Mouse (Mus musculus): ENCODE measurements around the gene Rel.
"Not testable (repeated sequence)": the region's sequence is repeated elsewhere in the genome, so short reads cannot be mapped to it uniquely, and the experiment has no call there.

Gene Rel

DNA sequence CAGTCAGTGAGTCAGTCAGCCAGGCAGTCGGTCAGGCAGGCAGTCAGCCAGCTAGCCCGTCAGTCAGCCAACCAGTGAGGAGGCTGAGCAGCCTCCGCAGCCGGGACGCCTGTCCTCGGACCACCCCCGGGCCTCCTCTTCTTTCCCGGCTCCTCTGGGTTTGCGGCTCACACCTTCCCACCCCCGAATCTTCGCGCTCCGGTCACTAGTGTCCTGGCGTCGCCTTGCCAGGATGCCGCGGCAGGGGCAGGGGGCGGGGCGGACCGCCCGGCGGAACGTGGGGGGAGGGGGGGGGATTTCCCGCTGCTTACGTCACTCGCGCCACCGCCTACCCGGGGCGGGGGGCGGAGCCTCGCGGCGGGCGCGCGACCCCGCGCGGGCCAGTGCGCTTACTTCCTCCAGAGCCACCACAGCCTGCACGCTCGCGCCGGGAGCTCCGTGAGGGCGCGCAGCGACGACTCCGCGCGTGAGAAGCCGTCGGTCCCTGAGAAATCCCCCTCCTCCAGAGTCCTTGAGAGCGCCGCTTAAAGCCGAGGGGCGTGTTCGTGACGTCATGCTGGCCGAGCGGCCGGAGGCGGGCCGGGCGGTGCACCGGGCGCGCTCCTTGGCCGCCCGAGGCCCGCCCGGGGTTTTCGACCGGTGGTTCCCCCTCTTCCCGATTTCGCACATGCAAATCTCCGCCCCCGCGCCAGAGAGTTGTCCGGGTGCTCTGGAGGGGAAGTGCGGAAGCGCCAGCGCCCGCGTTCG lies at the start of gene Rel:
Gene Rel (minus strand): TSS at position 211 of the 747 bp plus-strand sequence.
- peak; percentile 90 for DNase-seq (ENCODE audit: low spot score)

DNA sequence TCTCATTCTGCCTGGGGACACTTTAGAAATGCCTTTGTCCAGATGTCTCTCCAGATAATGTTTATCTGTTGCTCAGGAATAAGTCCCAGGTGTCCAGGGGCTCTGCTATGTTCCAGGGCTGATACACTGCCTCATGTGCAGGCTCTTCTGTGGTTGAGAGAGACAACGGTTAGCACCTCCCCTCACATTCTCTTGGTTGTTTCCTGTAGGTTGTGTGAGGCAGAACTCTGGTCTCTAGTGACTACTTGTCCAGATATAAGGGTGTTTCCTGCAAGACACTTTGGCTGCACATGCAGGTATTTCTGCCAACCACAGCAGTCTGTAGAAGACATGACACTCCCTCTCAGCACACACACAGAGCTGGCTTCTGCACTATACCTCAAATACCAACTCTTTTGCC lies 48.0 kb upstream of the Rel start:
- DNase-seq (ENCODE audit: low spot score): no peak

GRCm38 (mm10) chr11:23810741-23811140 lies 40.0 kb upstream of the Rel start:
- DNase-seq (ENCODE audit: low spot score): no peak

- no peak for DNase-seq (ENCODE audit: low spot score)
These were observed 34.9 kb upstream of the Rel start for GRCm38 (mm10) chr11:23805716-23806115.

- no peak for DNase-seq (ENCODE audit: low spot score)
These were observed 32.4 kb upstream of the Rel start for GRCm38 (mm10) chr11:23803136-23803535.

DNA sequence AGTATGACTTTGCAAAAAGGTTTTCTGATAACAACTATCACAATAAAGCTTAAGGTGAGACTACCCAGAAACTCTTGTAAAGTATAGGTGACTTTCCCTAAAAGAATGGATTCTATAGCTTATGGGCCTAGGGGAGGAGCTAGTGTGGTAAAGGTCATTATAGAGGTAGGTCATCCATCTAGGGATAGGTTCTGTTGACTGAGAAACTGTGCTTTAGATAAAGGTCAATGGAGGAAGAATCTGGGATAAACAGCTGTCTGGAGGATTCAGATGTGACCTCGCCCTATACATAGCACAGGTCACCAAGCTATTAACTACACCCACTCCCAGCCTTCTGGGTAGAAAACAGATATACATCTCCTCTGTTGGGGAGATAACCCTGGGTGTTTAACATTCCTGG lies 31.5 kb upstream of the Rel start:
- DNase-seq (ENCODE audit: low spot score): no peak

DNA sequence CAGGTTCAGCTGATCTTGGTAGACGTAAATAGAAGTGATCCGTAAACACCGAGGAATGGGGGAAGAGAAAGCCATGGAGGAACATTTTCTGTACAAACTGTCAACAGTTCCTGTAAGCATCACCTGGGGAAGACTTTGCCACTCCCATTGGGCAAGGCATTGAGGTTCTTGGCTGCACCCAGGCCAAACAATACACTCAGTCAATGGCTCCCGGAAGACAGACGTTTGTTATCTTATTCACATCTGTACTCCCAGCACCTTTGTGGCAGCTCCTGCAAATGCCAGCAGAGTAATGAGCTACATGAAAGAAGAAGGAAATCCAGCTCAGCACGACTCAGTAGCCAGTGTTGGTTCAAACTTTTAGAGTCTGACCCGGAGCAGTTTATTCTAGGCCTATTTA lies 31.1 kb upstream of the Rel start:
- DNase-seq (ENCODE audit: low spot score): no peak

DNA sequence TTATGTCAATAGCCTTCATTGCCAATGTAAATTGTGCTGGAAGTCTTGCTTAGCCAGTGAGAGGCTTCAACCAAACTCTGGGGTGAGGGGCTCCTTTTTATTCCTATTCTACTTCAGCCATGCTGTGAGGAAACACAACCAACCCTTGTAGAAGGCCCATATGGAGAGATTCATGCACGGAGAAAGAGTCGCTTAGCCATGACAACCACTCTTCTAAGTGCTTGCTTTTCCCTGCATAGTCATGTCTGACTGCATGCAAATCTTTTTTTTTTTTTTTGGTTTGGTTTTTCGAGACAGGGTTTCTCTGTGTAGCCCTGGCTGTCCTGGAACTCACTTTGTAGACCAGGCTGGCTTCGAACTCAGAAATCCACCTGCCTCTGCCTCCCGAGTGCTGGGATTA lies 12.9 kb upstream of the Rel start:
- DNase-seq (ENCODE audit: low spot score): not testable (repeated sequence)

DNA sequence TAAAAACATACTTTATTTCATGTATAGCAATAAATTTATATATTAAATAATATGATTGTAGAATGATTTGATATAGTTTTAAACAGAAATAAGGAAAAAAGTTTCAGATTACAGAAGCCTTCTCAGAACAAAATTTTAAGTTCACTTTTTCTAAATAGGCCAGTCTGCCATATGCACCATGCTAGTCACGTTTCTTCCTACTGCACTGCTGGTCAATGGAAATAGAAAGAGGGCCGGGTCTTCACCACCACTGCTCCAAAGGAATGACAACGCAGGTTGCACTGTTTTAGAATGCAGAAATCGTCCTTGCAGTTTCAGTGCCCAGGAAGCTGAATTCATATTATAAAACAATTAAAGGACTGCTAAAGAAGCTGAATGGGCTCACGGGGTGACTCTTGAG lies 12.3 kb upstream of the Rel start:
- DNase-seq (ENCODE audit: low spot score): no peak

GRCm38 (mm10) chr11:23782038-23782437 lies 11.3 kb upstream of the Rel start:
- DNase-seq (ENCODE audit: low spot score): peak; percentile 28

DNA sequence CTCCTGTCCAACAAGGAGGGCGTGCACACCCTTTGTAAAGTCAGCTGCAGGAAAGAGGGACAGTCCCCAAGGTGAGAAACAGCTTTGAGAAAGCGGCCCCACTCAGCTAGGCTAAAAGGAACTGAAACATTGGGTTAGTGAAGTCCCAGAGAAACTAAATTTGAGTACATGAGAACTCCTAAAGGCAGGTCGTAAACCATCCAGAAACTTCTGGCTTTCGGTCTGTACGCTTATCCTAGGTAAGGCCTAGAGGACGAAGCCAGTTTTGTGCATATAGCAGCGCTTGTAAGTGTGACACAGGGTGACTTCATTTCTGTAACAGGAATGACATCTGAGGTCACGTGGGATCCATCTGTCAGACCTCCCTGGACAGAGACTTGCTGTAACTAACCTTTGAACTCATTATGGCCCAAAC lies 8.0 kb upstream of the Rel start:
- DNase-seq (ENCODE audit: low spot score): no peak

DNA sequence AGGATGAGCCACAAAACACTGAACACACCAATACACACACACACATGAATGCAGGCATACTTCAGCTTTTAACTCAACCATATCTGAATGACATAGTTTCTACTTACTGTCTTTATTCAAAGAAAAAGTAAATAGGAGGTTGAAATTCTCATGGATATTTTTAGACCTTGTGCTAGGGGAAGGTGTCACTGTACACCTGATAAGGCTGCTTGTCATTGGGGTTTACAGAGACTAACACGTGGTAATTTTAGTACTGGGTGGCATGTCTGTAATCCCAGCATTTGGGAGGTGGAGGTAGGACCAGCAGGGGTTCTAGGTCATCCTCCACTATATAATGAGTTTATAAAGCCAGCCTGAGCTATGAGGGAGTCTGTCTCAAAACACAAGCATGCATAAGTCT lies 1.7 kb upstream of the Rel start:
- no peak for DNase-seq (ENCODE audit: low spot score)

DNA sequence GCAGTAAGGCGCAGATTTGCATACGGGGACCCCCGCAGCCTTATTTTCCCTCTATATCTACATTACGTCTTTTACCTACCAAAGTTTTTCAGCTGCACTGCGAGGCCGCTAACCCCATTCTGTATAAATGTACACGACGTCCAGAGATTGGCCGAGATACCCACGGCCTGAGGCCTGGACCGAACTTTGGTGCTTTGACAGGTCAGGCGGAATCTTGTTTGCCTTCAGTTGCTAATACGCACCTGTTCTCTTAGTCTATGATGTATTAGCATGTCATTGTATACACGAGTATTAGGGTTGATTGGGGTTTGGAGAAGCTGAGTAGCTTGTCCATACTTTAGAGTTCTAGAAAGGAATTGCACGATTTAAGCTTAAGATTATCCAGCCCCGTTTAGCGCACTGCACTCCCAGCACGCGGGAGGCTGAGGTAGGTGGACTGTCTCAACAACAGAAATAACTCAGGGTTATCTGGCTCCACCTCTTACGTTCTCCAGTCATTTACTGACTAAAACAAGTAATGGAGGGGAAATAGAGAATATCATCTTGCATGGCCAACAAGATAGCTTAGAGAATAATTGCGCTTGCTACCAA lies 832 bp upstream of the Rel start:
- DNase-seq (ENCODE audit: low spot score): no peak

GRCm38 (mm10) chr11:23770510-23770759 lies 335 bp downstream of the Rel start:
- no peak for DNase-seq (ENCODE audit: low spot score)

- peak; percentile 50 for DNase-seq (ENCODE audit: low spot score)
These were observed 872 bp downstream of the Rel start for GRCm38 (mm10) chr11:23769686-23770509.

DNA sequence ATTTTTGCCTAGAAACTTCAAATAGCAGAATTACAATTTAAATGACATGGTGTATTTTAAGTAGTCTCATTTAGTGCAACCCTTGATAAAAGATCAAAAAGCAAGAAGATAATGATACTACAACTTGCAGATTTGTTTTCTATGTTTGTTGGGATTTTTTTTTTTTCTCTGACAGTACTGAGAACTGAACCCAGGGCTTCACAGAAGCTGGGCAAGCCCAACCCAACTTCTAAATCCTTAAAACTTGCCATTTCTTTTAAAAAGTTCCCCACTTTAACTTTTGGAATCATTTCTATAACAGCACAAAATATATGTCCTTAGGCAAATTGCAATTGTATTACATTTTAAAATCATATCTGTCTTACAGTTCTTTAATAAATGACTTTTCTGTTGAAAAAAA lies 1.7 kb downstream of the Rel start:
- DNase-seq (ENCODE audit: low spot score): no peak

DNA sequence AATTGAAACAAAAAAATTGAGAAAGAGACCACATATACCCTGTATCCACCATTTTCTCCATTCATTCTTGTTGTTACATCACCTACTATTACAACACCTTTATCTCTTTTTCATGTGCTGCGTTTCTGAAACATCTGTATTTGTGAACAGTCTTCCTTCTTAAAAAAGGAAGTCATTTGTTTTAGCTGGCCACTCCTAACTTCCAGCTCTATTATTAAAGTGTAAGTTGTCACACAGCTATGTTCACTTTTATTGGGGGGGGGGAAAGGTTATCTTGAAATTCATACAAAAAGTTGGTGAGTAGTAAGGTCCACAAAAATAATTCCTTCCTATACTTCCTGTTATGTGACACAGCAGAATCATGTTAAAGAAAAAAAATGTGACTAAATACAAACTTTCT lies 2.8 kb downstream of the Rel start:
- DNase-seq (ENCODE audit: low spot score): no peak

GRCm38 (mm10) chr11:23767369-23767768 lies 3.4 kb downstream of the Rel start:
- not testable (repeated sequence) for DNase-seq (ENCODE audit: low spot score)

DNA sequence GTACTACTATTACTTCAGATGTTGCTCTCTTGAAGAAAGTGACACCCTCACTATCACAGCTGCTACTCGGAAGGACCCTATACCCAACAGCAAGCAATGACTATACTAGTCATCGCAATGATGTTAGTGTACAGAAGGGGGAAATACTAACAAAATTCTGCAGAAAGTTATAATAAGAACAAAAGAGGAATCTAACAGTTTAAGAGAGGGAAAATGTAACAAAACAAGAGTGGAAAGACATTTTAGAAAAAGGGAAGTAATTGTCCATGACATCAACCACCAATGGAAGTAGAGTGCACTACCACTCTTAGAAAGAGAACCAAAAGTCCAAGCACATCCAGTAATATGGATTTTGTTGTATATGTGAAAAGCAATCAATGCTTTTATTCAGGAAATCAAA lies 8.1 kb downstream of the Rel start:
- no peak for DNase-seq (ENCODE audit: low spot score)

- no peak for DNase-seq (ENCODE audit: low spot score)
These were observed 12.6 kb downstream of the Rel start for GRCm38 (mm10) chr11:23758218-23758617.

DNA sequence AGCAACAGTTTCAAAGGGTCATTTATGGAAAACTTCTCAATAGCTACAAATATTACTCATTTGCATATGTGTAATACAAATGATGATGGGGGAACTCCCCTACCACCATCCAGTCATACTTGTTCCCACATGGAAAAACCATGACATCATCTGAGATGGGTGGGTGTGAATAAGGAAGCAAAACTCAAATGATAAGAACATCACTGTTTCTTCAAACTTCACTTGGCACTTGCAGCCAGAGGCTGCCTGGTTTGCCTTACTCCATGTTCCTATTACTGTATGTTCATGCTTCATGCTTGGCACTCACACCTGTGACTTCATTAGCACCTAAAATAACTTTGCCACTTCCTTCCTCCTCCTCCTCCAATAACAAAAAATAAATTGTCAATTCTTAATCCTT lies 16.4 kb downstream of the Rel start:
- DNase-seq (ENCODE audit: low spot score): no peak

DNA sequence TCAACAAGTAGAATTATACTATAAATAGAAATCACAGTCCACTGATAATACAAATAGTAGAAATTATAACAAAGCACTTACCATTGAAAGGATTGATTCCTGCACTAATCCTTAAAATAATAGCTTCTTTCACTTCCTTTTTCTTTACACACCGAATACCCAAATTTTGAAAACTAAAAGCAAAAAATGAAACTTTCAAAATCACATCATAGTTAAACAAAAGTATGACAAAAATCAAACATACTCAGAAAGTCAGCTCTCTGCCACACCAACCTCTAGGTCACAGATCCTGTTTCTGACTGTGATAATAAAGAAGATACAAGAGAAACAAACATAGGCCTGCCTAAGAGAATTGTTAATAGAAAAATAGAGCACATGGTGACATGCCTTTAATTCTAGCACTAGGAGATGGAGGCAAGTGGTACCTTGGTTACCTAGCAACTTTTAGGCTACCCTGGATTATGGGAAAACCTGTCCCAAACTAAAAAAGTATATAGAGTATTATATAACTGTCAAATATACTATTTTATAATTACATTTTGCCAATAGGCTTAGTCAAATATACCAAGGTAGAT lies 17.5 kb downstream of the Rel start:
- no peak for DNase-seq (ENCODE audit: low spot score)

DNA sequence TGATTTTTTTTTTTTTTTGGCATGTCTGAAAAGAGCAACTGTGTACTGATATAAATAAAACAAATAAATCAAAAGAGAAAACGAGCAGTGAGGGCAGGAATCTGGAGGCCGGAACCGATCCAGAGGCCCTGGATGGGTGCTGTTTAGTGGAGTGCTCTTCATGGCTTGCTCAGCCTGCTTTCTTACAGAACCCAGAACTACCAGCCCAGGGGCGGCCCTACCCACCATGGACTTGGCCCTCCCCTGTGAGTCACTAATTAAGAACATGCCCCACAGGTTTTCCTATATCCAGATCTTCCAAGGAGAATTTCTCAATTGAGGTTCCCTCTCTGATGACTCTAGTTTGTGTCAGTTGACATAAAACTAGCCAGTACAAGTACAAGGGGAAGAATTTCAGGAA lies 24.7 kb downstream of the Rel start:
- no peak for DNase-seq (ENCODE audit: low spot score)

Data from T-cell, adult 2 months (primary cell).